Mouse (Mus musculus) heart, embryonic 12.5 days (tissue): ENCODE data around the gene Fance. TPM values are rescaled to one million over a fixed set of nuclear protein-coding genes. Genes with fewer than 3 reads are reported as not detected.
A peak's percentile ranks its signal among the peaks of the same experiment; 100 is the strongest.
"Not testable (repeated sequence)": the region's sequence is repeated elsewhere in the genome, so short reads cannot be mapped to it uniquely, and the experiment has no call there.

ENCODE experiments used
- ATAC-seq: fragments of 200-750 bp; cut with Nextera tagmentation; 2 replicates; pipeline ENCODE4 v1.8.0; 2017; ENCODE audit warnings: moderate TSS enrichment, moderate library complexity; ENCODE audit not compliant: insufficient number of reproducible peaks, low FRiP score
- H3K27ac ChIP-seq: fragments of 300-500 bp; sonication (generic); 2 replicates; pipeline ENCODE4 v1.5.1; 2016; ENCODE audit warnings: mild to moderate bottlenecking, moderate library complexity; ENCODE audit not compliant: poor library complexity, severe bottlenecking
- H3K27me3 ChIP-seq: fragments of 300-500 bp; sonication (generic); replicated peaks from 2 replicates; pipeline ENCODE4 v1.6.1; 2016; ENCODE audit warnings: mild to moderate bottlenecking, moderate library complexity
- H3K36me3 ChIP-seq: fragments of 300-500 bp; sonication (generic); 2 replicates; pipeline ENCODE4 v1.6.1; 2016; ENCODE audit warnings: mild to moderate bottlenecking, moderate library complexity
- H3K4me1 ChIP-seq: fragments of 300-500 bp; sonication (generic); replicated peaks from 2 replicates; pipeline ENCODE4 v1.6.1; 2016; ENCODE audit warnings: mild to moderate bottlenecking
- H3K4me2 ChIP-seq: fragments of 300-500 bp; sonication (generic); 2 replicates; pipeline ENCODE4 v1.6.1; 2016; ENCODE audit warnings: mild to moderate bottlenecking, moderate library complexity
- H3K4me3 ChIP-seq: fragments of 300-500 bp; sonication (generic); 2 replicates; pipeline ENCODE4 v1.5.1; 2016; ENCODE audit warnings: mild to moderate bottlenecking
- H3K9ac ChIP-seq: fragments of 300-500 bp; sonication (generic); 2 replicates; pipeline ENCODE4 v1.6.1; 2016; ENCODE audit warnings: mild to moderate bottlenecking, moderate library complexity
- H3K9me3 ChIP-seq: fragments of 300-500 bp; sonication (generic); replicated peaks from 2 replicates; pipeline ENCODE4 v1.6.1; 2016; ENCODE audit warnings: mild to moderate bottlenecking, moderate library complexity
- WGBS: fragments of 180-500 bp; shearing (Covaris S2); methylation state at CpG from one replicate; pipeline ENCODE4 v1.1.7; 2016; 5-methylcytosine and 5-hydroxymethylcytosine counted together
- polyA plus RNA-seq: library from polyadenylated mRNA; unstranded; fragments of >200 nt; fragmentation: Nextera tagmentation; extraction: Ambion mirVana; gene quantifications from 2 replicates; pipeline ENCODE4 v1.2.1, GENCODE M21; 2016

Fance gene
- polyA plus RNA-seq, 1 experiment from 2014 or later, result 23.0 TPM

GRCm38 (mm10) chr17:28311366-28312132, 1.8 kb upstream of the Fance start:
- WGBS, result 67% methylated on average over 5 of the region's 5 CpGs
- H3K27me3 ChIP-seq, result no peaks in the 10 kb centered on the region
- H3K9ac ChIP-seq, result no peak overlapping the region
- H3K27ac ChIP-seq, result 0 out of 2 replicates have a peak overlapping the region, but pooled peaks have one; percentile 10
- no peaks in the 10 kb centered on the region for H3K9me3 ChIP-seq
- peaks cover 25% of the 10 kb centered on the region for H3K4me1 ChIP-seq
- H3K36me3 ChIP-seq, result peaks cover 11% of the 10 kb centered on the region
- ATAC-seq, result no peak
- no peak overlapping the region for H3K4me3 ChIP-seq
- no peak overlapping the region for H3K4me2 ChIP-seq

GRCm38 (mm10) chr17:28312232-28313211, 797 bp upstream of the Fance start:
- Histone ChIP-seq H3K4me3 (peak overlapping the region; percentile 76), H3K27ac (peak overlapping the region; percentile 6; the same call in 1 of the 2 replicates), H3K4me1 (peaks cover 25% of the 10 kb centered on the region), H3K4me2 (peak overlapping the region; percentile 77), H3K27me3 (no peaks in the 10 kb centered on the region), H3K9ac (0 out of 2 replicates have a peak overlapping the region, but pooled peaks have one; percentile 43), H3K9me3 (no peaks in the 10 kb centered on the region), H3K36me3 (peaks cover 21% of the 10 kb centered on the region)
- ATAC-seq, result peak; percentile 0; the same call in 1 of the 2 replicates
- WGBS, result 27% methylated on average over 17 of the region's 17 CpGs

- Histone ChIP-seq H3K36me3 (peaks cover 33% of the 10 kb centered on the region), H3K4me2 (peak overlapping the region; percentile 77), H3K27ac (peak overlapping the region; percentile 83), H3K27me3 (no peaks in the 10 kb centered on the region), H3K9ac (peak overlapping the region; percentile 87), H3K4me1 (peaks cover 20% of the 10 kb centered on the region), H3K9me3 (no peaks in the 10 kb centered on the region), H3K4me3 (peak overlapping the region; percentile 76)
- WGBS, result under 1% methylated on average over 11 of the region's 11 CpGs
- peak; percentile 19 for ATAC-seq
These were observed 534 bp downstream of the Fance start for GRCm38 (mm10) chr17:28313880-28314225.

GRCm38 (mm10) chr17:28315611-28316160, 2.4 kb downstream of the Fance start:
- H3K36me3 ChIP-seq, result peaks cover 48% of the 10 kb centered on the region
- H3K9ac ChIP-seq, result 0 out of 2 replicates have a peak overlapping the region, but pooled peaks have one; percentile 27
- no peak overlapping the region for H3K27ac ChIP-seq
- H3K9me3 ChIP-seq, result no peaks in the 10 kb centered on the region
- H3K27me3 ChIP-seq, result no peaks in the 10 kb centered on the region
- ATAC-seq, result no peak
- H3K4me1 ChIP-seq, result peaks cover 20% of the 10 kb centered on the region
- H3K4me3 ChIP-seq, result no peak overlapping the region
- 89% methylated on average over 20 of the region's 20 CpGs for WGBS
- no peak overlapping the region for H3K4me2 ChIP-seq

- H3K27me3 ChIP-seq, result no peaks in the 10 kb centered on the region
- H3K4me3 ChIP-seq, result no peak overlapping the region
- no peak overlapping the region for H3K9ac ChIP-seq
- no peak overlapping the region for H3K27ac ChIP-seq
- H3K4me2 ChIP-seq, result no peak overlapping the region
- peaks cover 56% of the 10 kb centered on the region for H3K36me3 ChIP-seq
- H3K4me1 ChIP-seq, result peaks cover 20% of the 10 kb centered on the region
- H3K9me3 ChIP-seq, result no peaks in the 10 kb centered on the region
- 90% methylated on average over 9 of the region's 9 CpGs for WGBS
- no peak for ATAC-seq
These were observed 3.2 kb downstream of the Fance start for GRCm38 (mm10) chr17:28316476-28316875.

- no peaks in the 10 kb centered on the region for H3K27me3 ChIP-seq
- H3K4me1 ChIP-seq, result peaks cover 20% of the 10 kb centered on the region
- H3K36me3 ChIP-seq, result peaks cover 61% of the 10 kb centered on the region
- no peak for ATAC-seq
- no peak overlapping the region for H3K4me2 ChIP-seq
- H3K27ac ChIP-seq, result no peak overlapping the region
- H3K9me3 ChIP-seq, result no peaks in the 10 kb centered on the region
- H3K4me3 ChIP-seq, result no peak overlapping the region
- 79% methylated on average over 8 of the region's 8 CpGs for WGBS
- no peak overlapping the region; the same call in 1 of the 2 replicates for H3K9ac ChIP-seq
These were observed 3.8 kb downstream of the Fance start for GRCm38 (mm10) chr17:28317091-28317490.

- Histone ChIP-seq H3K4me1 (peaks cover 18% of the 10 kb centered on the region), H3K27me3 (no peaks in the 10 kb centered on the region), H3K4me2 (no peak overlapping the region), H3K27ac (no peak overlapping the region), H3K36me3 (peaks cover 67% of the 10 kb centered on the region), H3K9me3 (no peaks in the 10 kb centered on the region), H3K4me3 (no peak overlapping the region), H3K9ac (no peak overlapping the region)
- ATAC-seq, result no peak
- 86% methylated on average over 9 of the region's 9 CpGs for WGBS
These were observed 4.4 kb downstream of the Fance start for GRCm38 (mm10) chr17:28317725-28318124.

- WGBS, result 88% methylated on average over 4 of the region's 4 CpGs
- Histone ChIP-seq H3K4me3 (no peak overlapping the region), H3K9me3 (no peaks in the 10 kb centered on the region), H3K36me3 (peaks cover 79% of the 10 kb centered on the region), H3K4me1 (no peaks in the 10 kb centered on the region), H3K4me2 (no peak overlapping the region), H3K9ac (no peak overlapping the region), H3K27me3 (no peaks in the 10 kb centered on the region), H3K27ac (no peak overlapping the region)
- no peak for ATAC-seq
These were observed 8.4 kb downstream of the Fance start for GRCm38 (mm10) chr17:28321700-28322099.

- H3K36me3 ChIP-seq, result peaks cover 59% of the 10 kb centered on the region
- WGBS, result 83% methylated on average over 8 of the region's 8 CpGs
These were observed 10.5 kb downstream of the Fance start for GRCm38 (mm10) chr17:28323786-28324185.

GRCm38 (mm10) chr17:28324416-28324815, 11.1 kb downstream of the Fance start:
- H3K9ac ChIP-seq, H3K4me3 ChIP-seq, H3K27me3 ChIP-seq, H3K27ac ChIP-seq, H3K4me2 ChIP-seq, H3K4me1 ChIP-seq, ATAC-seq, H3K9me3 ChIP-seq: not testable (repeated sequence)
- H3K36me3 ChIP-seq, result peaks cover 55% of the 10 kb centered on the region
- WGBS, result 92% methylated on average over 7 of the region's 7 CpGs

More at GRCm38 (mm10) chr17:28323786-28324185, 10.5 kb downstream of the Fance start:
- Histone ChIP-seq H3K9me3 (no peaks in the 10 kb centered on the region), H3K4me3 (no peak overlapping the region), H3K27ac (no peak overlapping the region), H3K9ac (no peak overlapping the region), H3K4me1 (peaks cover 9% of the 10 kb centered on the region), H3K27me3 (no peaks in the 10 kb centered on the region), H3K4me2 (no peak overlapping the region)
- no peak for ATAC-seq

GRCm38 (mm10) chr17:28325751-28326150, 12.4 kb downstream of the Fance start:
- peaks cover 56% of the 10 kb centered on the region for H3K36me3 ChIP-seq
- no peak overlapping the region for H3K27ac ChIP-seq
- 81% methylated on average over 8 of the region's 8 CpGs for WGBS
- no peaks in the 10 kb centered on the region for H3K27me3 ChIP-seq
- H3K9ac ChIP-seq, result peak overlapping the region; percentile 32; the same call in 1 of the 2 replicates
- H3K4me3 ChIP-seq, result no peak overlapping the region
- no peaks in the 10 kb centered on the region for H3K9me3 ChIP-seq
- peaks cover 21% of the 10 kb centered on the region for H3K4me1 ChIP-seq
- no peak for ATAC-seq
- H3K4me2 ChIP-seq, result no peak overlapping the region
